Mouse (Mus musculus) E14TG2a.4 (cell line): ENCODE measurements around the gene Insig2.

Source experiments
- CTCF ChIP-seq: conservative IDR thresholded peaks from 2 replicates; pipeline ENCODE4 v1.5.1; 2014; ENCODE audit warnings: low read length
- NANOG ChIP-seq: IDR thresholded peaks from 2 replicates; pipeline ENCODE4 v1.6.1; 2014; ENCODE audit warnings: borderline replicate concordance, low read length, mixed read lengths
- POU5F1 ChIP-seq: IDR thresholded peaks from 2 replicates; pipeline ENCODE4 v1.6.1; 2014; ENCODE audit warnings: low read length, borderline replicate concordance

DNA sequence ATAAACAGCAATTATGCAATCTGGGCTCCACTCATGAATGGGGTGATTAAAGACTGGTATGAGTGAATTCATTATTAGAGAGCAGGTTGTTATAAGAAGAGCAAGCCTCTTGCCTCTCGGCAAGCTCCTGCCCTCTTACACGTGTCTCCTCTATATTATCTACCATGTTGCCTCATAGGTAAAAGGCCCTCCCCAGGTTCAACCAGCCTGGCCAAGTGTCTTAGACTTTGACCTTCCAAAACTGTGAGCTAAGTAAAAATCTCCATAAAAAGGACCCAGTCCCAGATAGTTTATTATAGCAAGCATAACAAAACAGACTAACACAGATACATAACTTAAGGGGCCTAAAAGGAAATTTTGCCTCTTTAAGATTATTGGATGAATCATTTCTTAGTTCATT is 1.8 kb downstream of the Insig2 start:
- TF ChIP-seq CTCF (no peak), POU5F1 (no peak), NANOG (no peak)
